Mouse (Mus musculus) bone marrow, adult 2 months (tissue): ENCODE results near the gene Mipol1. TPM values are rescaled to one million over a fixed set of nuclear protein-coding genes. Genes with fewer than 3 reads are reported as not detected.

Experiments used
- H3K27ac ChIP-seq: fragments of 200-500 bp; 2 replicates; pipeline ENCODE4 v1.5.1; 2012; ENCODE audit warnings: low read depth, mild to moderate bottlenecking, control low read depth, inconsistent platforms, low read length; ENCODE audit not compliant: control insufficient read depth, poor library complexity, insufficient read depth
- H3K4me1 ChIP-seq: fragments of 200-500 bp; 2 replicates; pipeline ENCODE4 v1.6.1; 2011; ENCODE audit warnings: low read length; ENCODE audit not compliant: control insufficient read depth, insufficient read depth
- H3K4me3 ChIP-seq: fragments of 200-500 bp; replicated peaks from 2 replicates; pipeline ENCODE3; 2011; ENCODE audit warnings: mild to moderate bottlenecking, low read depth, low read length, control low read depth; ENCODE audit not compliant: control insufficient read depth
- CTCF ChIP-seq: fragments of 200-500 bp; IDR thresholded peaks from 2 replicates; pipeline ENCODE4 v1.5.1; 2011; ENCODE audit warnings: low read length, control low read depth; ENCODE audit not compliant: control insufficient read depth, insufficient read depth
- POLR2A ChIP-seq: fragments of 200-500 bp; IDR thresholded peaks from 2 replicates; pipeline ENCODE4 v1.6.1; 2011; ENCODE audit warnings: low read depth, mild to moderate bottlenecking, control low read depth, low read length, borderline replicate concordance; ENCODE audit not compliant: control insufficient read depth
- WGBS: fragments of 180-500 bp; shearing (Covaris S2); methylation state at CpG from one replicate; pipeline ENCODE4 v1.1.7; 2018; 5-methylcytosine and 5-hydroxymethylcytosine counted together
- polyA plus RNA-seq: library from polyadenylated mRNA; stranded (reverse); fragments of >200 nt; gene quantifications from 2 replicates; pipeline ENCODE4 v1.2.4, GENCODE M21; 2011; ENCODE audit warnings: low replicate concordance; ENCODE audit not compliant: missing spikeins, insufficient read depth, insufficient read length

Gene Mipol1
- polyA plus RNA-seq, 1 experiment, result 2.5 TPM

GRCm38 (mm10) chr12:57542746-57543626 is 312.8 kb downstream of the Mipol1 start:
- Histone ChIP-seq H3K27ac (no peak overlapping the region), H3K4me1 (no peaks in the 10 kb centered on the region), H3K4me3 (no peak overlapping the region)
- TF ChIP-seq POLR2A, result no peak
- TF ChIP-seq CTCF, result no peak
- WGBS, result 9% methylated on average over 63 of the region's 63 CpGs

GRCm38 (mm10) chr12:57543627-57543991 is 313.4 kb downstream of the Mipol1 start:
- TF ChIP-seq POLR2A (no peak), CTCF (no peak)
- H3K4me3 ChIP-seq, result no peak overlapping the region
- H3K27ac ChIP-seq, result no peak overlapping the region
- WGBS, result 8% methylated on average over 10 of the region's 10 CpGs
- H3K4me1 ChIP-seq, result no peaks in the 10 kb centered on the region

GRCm38 (mm10) chr12:57544641-57545370 is 314.6 kb downstream of the Mipol1 start:
- WGBS, result 3% methylated on average over 31 of the region's 31 CpGs
- no peak overlapping the region for H3K4me3 ChIP-seq
- no peak overlapping the region for H3K27ac ChIP-seq

GRCm38 (mm10) chr12:57545371-57546241 is 315.4 kb downstream of the Mipol1 start:
- no peak overlapping the region for H3K4me3 ChIP-seq
- TF ChIP-seq CTCF (no peak), POLR2A (no peak)
- H3K27ac ChIP-seq, result no peak overlapping the region
- 3% methylated on average over 103 of the region's 106 CpGs for WGBS
- H3K4me1 ChIP-seq, result no peaks in the 10 kb centered on the region

More at GRCm38 (mm10) chr12:57544641-57545370, 314.6 kb downstream of the Mipol1 start:
- no peak for TF ChIP-seq POLR2A
- TF ChIP-seq CTCF, result peak; percentile 20; the same call in 1 of the 2 replicates
- no peaks in the 10 kb centered on the region for H3K4me1 ChIP-seq

Other genes starting within 250 kb of the Mipol1 start
- gene Slc25a21, start 33.0 kb upstream of the Mipol1 start, polyA plus RNA-seq, result 9.5 and 18.3 TPM in 2 replicates
- gene Prps1l3, start within 50 bp of the Mipol1 start, polyA plus RNA-seq, result 9.0 and 10.7 TPM in 2 replicates